Mouse (Mus musculus) monocyte, adult 5-6 weeks (primary cell): ENCODE results near the gene Cldn16. TPM values are rescaled to one million over a fixed set of nuclear protein-coding genes. Genes with fewer than 3 reads are reported as not detected.
"Not testable (repeated sequence)": the region's sequence is repeated elsewhere in the genome, so short reads cannot be mapped to it uniquely, and the experiment has no call there.

Experiments
- ATAC-seq: fragments of 153-309, 156-312 bp; replicated peaks from 2 replicates; pipeline ENCODE4 v1.8.0; 2017; ENCODE audit warnings: mild to moderate bottlenecking; ENCODE audit not compliant: low TSS enrichment, insufficient number of reproducible peaks, severe bottlenecking, poor library complexity, low FRiP score
- total RNA-seq: library from RNA; stranded (forward); fragments of 200-1000, 200-491, 200-594 nt; gene quantifications from 3 replicates; pipeline ENCODE4 v1.2.3, GENCODE M21; 2017

Cldn16 gene
- total RNA-seq: not detected in 3 replicates

DNA sequence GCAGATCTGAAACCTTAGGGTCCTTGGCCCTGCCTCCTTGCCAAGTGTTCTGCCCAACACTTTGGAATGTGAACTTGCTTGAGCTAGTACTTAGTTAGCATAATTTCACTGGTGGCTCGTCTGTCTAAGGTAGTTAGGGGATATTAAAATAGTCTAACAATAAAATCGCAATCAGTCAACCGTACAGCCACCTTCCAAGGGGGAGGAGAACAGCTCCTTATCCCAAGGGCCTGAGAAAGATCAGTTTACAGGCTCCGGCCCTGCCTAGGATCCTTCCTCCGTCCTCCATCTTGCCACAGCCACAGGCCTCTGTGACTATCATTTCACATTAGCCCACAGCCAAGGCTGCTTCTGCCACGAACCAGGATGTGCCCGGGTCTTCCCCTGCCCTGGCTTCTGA, at the start of gene Cldn16:
TSS of gene Cldn16 (plus strand) at position 301 of the 400 bp plus-strand sequence.
- no peak for ATAC-seq

GRCm38 (mm10) chr16:26418616-26419015, 44.3 kb upstream of the Cldn16 start:
- ATAC-seq: no peak

DNA sequence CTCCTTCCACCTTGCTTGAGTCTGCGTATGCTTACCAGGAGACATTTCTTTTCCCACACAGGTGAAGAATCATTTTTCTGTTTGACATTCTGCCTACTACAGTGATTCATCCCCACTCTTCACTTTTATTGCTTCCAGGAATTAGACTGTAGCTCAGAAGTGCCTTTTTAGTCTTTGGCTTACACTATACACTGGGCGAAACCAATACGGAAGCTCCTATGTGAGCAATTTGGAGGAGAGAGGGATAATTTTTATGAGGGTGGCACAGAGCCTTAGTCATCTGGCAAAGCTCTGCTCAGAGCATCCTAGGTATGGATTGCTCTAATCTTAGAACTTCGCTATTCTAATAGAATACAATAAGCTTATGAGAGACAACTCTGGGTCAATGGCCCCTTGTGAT, 40.9 kb upstream of the Cldn16 start:
- ATAC-seq: no peak

DNA sequence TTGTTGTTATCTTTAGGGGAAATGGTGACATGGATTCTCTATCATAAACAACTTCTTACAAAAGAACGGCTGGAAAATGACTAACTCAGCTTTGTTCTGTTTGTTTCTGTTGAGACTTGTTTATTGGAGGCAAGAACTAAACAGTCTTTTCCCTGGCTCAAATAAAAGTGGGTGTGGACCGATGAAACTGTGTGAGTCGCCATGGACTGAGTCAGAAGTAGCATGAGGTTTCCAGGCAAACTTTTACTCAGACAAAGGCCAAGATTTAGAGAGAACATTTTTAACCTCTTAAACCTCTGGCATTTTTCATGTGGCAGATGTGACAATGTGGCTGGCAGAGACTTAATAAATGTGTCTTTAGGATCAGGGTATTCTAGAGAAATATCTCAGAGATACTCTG, 32.7 kb upstream of the Cldn16 start:
- ATAC-seq: no peak

GRCm38 (mm10) chr16:26433486-26433885, 29.4 kb upstream of the Cldn16 start:
- ATAC-seq: no peak

DNA sequence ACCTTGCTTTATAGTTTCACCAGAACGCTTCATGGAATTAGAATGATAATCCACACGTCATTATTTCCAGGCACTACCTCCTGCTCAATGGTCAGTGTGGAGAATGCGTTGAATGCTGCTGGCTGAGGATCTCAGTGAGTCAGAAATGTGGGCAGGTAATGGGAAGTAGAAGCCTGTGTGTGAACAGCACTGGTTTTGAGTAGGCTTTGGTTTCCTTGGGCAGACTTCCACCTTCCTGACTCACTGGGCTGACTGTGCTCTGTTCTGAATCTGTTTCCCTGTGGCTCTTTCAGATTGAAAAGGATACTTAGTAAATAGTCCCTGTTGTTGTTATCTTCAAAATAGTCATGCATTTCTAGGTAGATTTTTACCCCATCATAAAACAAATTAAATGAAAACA, 22.9 kb upstream of the Cldn16 start:
- ATAC-seq: no peak

DNA sequence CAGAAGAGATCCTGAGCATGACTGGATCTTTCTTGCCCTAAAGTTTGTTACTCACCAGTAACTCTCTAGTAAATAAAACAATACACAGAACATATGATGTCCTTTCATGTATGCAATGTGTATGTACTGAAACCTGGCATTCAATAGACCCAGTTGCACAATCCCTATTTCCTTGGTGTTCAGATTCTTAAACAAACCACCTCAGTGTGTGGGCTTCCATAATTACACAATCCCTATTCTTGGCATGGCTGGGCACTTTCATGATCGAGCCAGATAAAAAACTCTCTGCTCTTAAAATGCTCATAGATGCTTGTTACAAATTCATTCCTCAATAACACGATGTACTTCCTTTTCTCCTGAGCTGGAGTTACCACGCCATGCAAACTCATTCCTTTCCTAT, 21.8 kb upstream of the Cldn16 start:
- ATAC-seq: no peak

GRCm38 (mm10) chr16:26444843-26445242, 18.1 kb upstream of the Cldn16 start:
- no peak for ATAC-seq

- no peak for ATAC-seq
These were observed 15.3 kb upstream of the Cldn16 start for GRCm38 (mm10) chr16:26447594-26447993.

DNA sequence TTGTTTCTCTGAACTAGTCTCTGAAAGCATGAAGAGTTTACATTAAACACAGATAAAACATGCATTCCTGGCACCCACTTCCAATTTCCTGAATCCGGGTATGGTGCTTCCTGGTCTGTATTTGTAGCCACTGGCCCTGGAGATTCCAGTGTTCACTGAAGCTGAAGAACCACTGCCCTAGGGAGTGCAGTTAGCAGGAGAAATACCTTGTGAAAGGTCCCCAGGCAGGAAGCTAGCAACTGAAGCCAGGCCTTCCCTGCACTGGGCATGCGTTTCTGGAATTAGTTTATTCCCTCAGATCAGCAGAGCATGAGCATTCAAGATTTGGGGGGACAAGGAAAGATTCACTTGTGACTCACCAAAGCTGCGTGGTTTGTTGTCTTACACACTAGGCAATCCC, 8.8 kb upstream of the Cldn16 start:
- no peak for ATAC-seq

DNA sequence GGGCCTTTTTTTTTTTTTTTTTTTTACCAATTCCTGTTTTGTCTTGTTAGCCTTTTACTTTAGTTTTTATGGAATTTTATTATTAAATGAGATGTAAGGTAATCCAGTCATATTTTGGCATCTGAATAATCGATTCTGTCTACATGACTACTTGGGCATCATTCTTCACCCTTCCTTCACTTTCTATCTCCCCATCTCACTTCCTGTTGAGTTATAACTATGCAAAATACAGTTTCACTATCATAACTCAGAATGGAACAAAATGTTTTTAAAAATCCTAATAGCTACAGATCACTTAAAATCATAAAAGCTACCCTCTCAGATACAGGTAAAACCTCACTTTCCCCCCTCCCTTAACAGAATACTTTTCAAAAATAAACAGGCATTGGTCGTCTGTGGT, 6.8 kb upstream of the Cldn16 start:
- no peak for ATAC-seq

GRCm38 (mm10) chr16:26466535-26466934, 3.6 kb downstream of the Cldn16 start:
- no peak for ATAC-seq

- ATAC-seq: no peak
These were observed 8.3 kb downstream of the Cldn16 start for GRCm38 (mm10) chr16:26471254-26471653.

DNA sequence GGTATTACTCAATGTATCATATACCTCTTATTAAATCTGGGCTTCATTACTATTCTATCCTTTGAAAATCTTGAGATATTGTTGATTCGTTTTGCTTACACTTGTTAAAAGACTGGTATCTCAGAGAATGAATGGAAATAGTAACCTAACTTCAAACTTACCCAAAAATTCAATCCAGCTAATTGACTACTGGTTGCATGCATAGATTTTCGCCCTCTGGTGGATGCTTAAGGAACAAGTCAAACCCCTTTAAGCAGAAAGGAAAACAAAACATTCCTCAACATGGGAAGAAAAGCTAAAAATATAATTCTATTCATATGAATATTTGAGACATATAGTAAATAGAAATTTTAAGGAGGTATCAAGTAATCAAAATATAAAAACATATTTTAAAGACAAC, 32.8 kb downstream of the Cldn16 start:
- ATAC-seq: no peak

- ATAC-seq: not testable (repeated sequence)
These were observed 36.8 kb downstream of the Cldn16 start for GRCm38 (mm10) chr16:26499705-26500104.

DNA sequence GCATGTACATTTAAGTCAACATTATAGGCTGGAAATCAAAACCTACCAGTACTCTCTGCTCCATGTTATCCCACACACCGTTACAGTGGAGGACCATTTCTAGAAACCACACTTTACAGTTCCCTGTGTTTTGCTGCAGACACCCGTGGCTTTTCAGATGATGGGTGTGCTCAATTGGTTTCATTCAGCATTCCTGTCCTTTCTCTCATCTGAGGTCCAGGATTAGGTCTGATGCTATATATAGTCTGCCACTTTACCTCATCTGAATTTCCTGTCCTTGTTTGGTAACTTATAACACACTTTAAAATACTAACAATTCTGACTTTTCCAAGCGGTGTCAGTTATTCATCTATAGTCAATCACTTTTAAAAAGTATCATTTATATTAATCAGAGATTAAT, 37.8 kb downstream of the Cldn16 start:
- ATAC-seq: no peak

- ATAC-seq: no peak
These were observed 42.0 kb downstream of the Cldn16 start for GRCm38 (mm10) chr16:26504961-26505360.

DNA sequence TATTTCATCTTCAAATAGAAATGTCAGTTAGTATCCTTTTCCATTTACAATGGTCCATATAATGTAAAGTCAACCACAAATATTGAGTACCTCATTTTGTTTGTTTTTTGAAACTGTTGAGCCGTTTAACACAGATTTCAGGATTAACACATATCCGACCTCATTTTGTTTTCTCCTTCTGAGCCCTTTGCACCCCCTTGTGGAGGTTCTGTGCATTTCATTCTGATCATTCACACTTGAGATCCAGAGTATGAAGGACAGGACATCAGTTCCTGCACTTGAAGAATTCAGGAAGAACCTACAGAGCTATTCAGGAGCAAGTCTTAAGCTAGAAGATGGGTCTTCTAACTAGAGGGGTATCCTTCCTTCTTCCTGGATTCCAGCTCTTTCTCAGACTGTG, 56.7 kb downstream of the Cldn16 start:
- ATAC-seq: no peak

GRCm38 (mm10) chr16:26525832-26526231, 62.9 kb downstream of the Cldn16 start:
- ATAC-seq: no peak

- ATAC-seq: no peak
These were observed 63.7 kb downstream of the Cldn16 start, which contains the start of gene Tmem207 for GRCm38 (mm10) chr16:26526669-26527068. TSS of gene Tmem207 (minus strand) at chr16:26526769.

GRCm38 (mm10) chr16:26527931-26528666, 65.2 kb downstream of the Cldn16 start:
- ATAC-seq: no peak
